11 mouse cellular contexts compared by ENCODE assay signal in the genomic region with DNA sequence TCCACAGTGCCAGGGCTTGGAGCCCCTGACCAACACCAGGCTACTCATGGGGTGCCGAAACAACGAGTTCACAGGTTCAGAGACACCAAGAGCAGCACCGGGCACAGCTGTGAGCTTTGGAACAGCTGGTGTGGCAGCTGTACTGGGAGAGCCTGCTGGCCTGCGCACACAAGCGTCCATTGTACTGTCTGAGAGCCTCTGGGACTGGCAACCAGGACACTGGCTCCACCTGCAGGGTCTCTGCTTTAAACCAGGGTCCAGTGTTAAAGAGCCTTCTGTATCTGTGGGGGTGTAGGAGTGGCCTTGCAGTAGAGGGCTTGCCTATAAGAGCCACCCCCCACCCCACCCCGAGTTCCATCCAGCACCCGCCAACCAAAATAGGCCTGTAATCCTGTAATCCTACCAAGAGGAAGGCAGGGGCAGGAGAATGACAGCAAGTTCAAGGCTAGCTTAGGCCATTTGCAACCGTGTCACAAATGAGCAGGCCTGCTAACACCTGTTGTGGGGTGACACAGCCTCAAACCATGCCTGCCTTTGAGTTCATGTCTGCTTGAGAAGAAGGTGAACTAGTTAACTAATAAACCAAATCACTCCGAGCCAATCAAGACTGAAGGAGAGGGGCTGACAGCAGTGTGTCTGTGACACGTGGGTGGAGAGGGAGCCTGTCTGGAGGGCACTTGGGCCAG. TPM values are rescaled to one million over a fixed set of nuclear protein-coding genes. Genes with fewer than 3 reads are reported as not detected.
DNase-seq lines count a peak whose midpoint lies in the region; ATAC-seq and TF ChIP-seq lines count a peak whose summit lies in the region.
"Had no signal": no experiment of that assay in that cellular context is flagged by ENCODE, and none has a peak within 500 bp of the region (broad histone marks: within the 10 kb centered on the region; RNA-seq: fewer than 3 reads in every experiment).

No protein-coding gene starts in this region.

- no peak overlapping the region for H3K4me2 ChIP-seq in kidney, postnatal 0 days (ENCODE audit: low read length)
- H3K4me2 ChIP-seq in embryonic facial prominence, embryonic 12.5 days (replicated peaks) = no peak overlapping the region
- H3K4me2 ChIP-seq: liver, embryonic 13.5 days had no signal

- H3K27me3 ChIP-seq in kidney, postnatal 0 days (ENCODE audit: insufficient read depth, low read length) = no peaks in the 10 kb centered on the region
- no peaks in the 10 kb centered on the region for H3K27me3 ChIP-seq in kidney, adult 2 months (replicated peaks; ENCODE audit: control insufficient read depth, insufficient read depth, low read length)
- H3K27me3 ChIP-seq in embryonic facial prominence, embryonic 12.5 days = 0 out of 2 replicates have a peak, but pooled peaks cover 4% of the 10 kb centered on the region

- peak; percentile 21 for DNase-seq in kidney, postnatal 0 days (ENCODE audit: low spot score)
- DNase-seq in kidney, adult 2 months = no peak
- DNase-seq in cerebellum, adult 9-10 months = peak; percentile 64
- peak; percentile 49 for DNase-seq in mesoderm, embryonic 11.5 days (ENCODE audit: low read depth, low spot score)
- no peak for DNase-seq in ovary, adult 18-20 months (ENCODE audit: low spot score)
- DNase-seq in ovary, postnatal 14 days (ENCODE audit: low spot score) = no peak
- DNase-seq: liver, embryonic 13.5 days; right cerebral cortex, postnatal 25 days had no signal

- no peak for TF ChIP-seq POLR2A in kidney, adult 2 months (IDR thresholded peaks at IDR 0.05; ENCODE audit: low read depth, low read length)

- H3K27ac ChIP-seq in kidney, postnatal 0 days = no peak overlapping the region
- no peak overlapping the region for H3K27ac ChIP-seq in kidney, adult 2 months (ENCODE audit: insufficient read depth, low read depth, low read length)
- H3K27ac ChIP-seq in embryonic facial prominence, embryonic 12.5 days = peak overlapping the region; percentile 60; the same call in 1 of the 2 replicates
- H3K27ac ChIP-seq: liver, embryonic 13.5 days had no signal

- TF ChIP-seq CTCF in kidney, postnatal 0 days (IDR thresholded peaks at IDR 0.05; ENCODE audit: low read depth) = peak; percentile 20; the same call in 1 of the 2 replicates
- no peak for TF ChIP-seq CTCF in kidney, adult 2 months (conservative IDR thresholded peaks at IDR 0.05; ENCODE audit: insufficient read depth, insufficient read length, low read depth, low read length)

- no peak overlapping the region for H3K9ac ChIP-seq in kidney, postnatal 0 days (ENCODE audit: low read depth, low read length)
- peak overlapping the region; percentile 24; the same call in 1 of the 2 replicates for H3K9ac ChIP-seq in embryonic facial prominence, embryonic 12.5 days
- H3K9ac ChIP-seq: liver, embryonic 13.5 days had no signal

- WGBS in kidney, postnatal 0 days = 60% methylated on average over 10 of the region's 10 CpGs
- WGBS in kidney, adult 2 months = 66% methylated on average over 10 of the region's 10 CpGs
- 33% methylated on average over 10 of the region's 10 CpGs for WGBS in embryonic facial prominence, embryonic 12.5 days

- H3K36me3 ChIP-seq in kidney, postnatal 0 days (ENCODE audit: insufficient read depth, low read length) = 0 out of 2 replicates have a peak, but pooled peaks cover under 1% of the 10 kb centered on the region
- no peaks in the 10 kb centered on the region for H3K36me3 ChIP-seq in kidney, adult 2 months (ENCODE audit: control insufficient read depth, insufficient read depth, low read length)
- H3K36me3 ChIP-seq in embryonic facial prominence, embryonic 12.5 days = peaks cover 11% of the 10 kb centered on the region
- H3K36me3 ChIP-seq: liver, embryonic 13.5 days had no signal

- no peak overlapping the region for H3K4me3 ChIP-seq in kidney, postnatal 0 days (replicated peaks; ENCODE audit: low read depth, low read length)
- H3K4me3 ChIP-seq in kidney, adult 2 months (ENCODE audit: insufficient read depth, low read depth, low read length) = no peak overlapping the region
- no peak overlapping the region for H3K4me3 ChIP-seq in embryonic facial prominence, embryonic 12.5 days
- H3K4me3 ChIP-seq: erythroblast, embryonic 14.5 days; liver, embryonic 13.5 days had no signal

- no peaks in the 10 kb centered on the region for H3K9me3 ChIP-seq in kidney, postnatal 0 days (replicated peaks; ENCODE audit: low read length)
- no peaks in the 10 kb centered on the region for H3K9me3 ChIP-seq in embryonic facial prominence, embryonic 12.5 days
- H3K9me3 ChIP-seq: liver, embryonic 13.5 days had no signal

- ATAC-seq in kidney, postnatal 0 days (replicated peaks; ENCODE audit: low FRiP score, low read depth) = no peak
- ATAC-seq in embryonic facial prominence, embryonic 12.5 days (ENCODE audit: insufficient number of reproducible peaks, insufficient read depth, low FRiP score, low TSS enrichment) = peak; percentile 31; the same call in 1 of the 2 replicates
- ATAC-seq: activated CD4-positive, CD25-positive, alpha-beta regulatory T cell, adult 4 months had no signal

- peaks cover 3% of the 10 kb centered on the region; the same call in 1 of the 2 replicates for H3K4me1 ChIP-seq in kidney, postnatal 0 days (replicated peaks; ENCODE audit: insufficient read depth, low read length)
- H3K4me1 ChIP-seq in kidney, adult 2 months (ENCODE audit: control insufficient read depth, insufficient read depth, low read length) = no peaks in the 10 kb centered on the region
- H3K4me1 ChIP-seq in embryonic facial prominence, embryonic 12.5 days = peaks cover 22% of the 10 kb centered on the region
- H3K4me1 ChIP-seq: liver, embryonic 13.5 days had no signal

RNA-seq across cellular contexts. Expression of gene Clip3, which starts 1.7 kb away (rescaled TPM):
- polyA plus RNA-seq in kidney, postnatal 0 days (2015; fragmentation: Nextera tagmentation; extraction: Ambion mirVana) = 22.7 and 23.3 TPM in 2 replicates
- polyA plus RNA-seq in kidney, adult 2 months (2012; rRNA removed) = 4.2 and 4.9 TPM in 2 replicates
- 54.0 and 55.1 TPM in 2 replicates for polyA plus RNA-seq in embryonic facial prominence, embryonic 12.5 days (2016; fragmentation: Nextera tagmentation; extraction: Ambion mirVana)
- polyA plus RNA-seq: erythroblast, embryonic 14.5 days had no signal

RNA-seq across cellular contexts. Expression of gene Wdr62, which starts 9.6 kb away (rescaled TPM):
- polyA plus RNA-seq in kidney, postnatal 0 days (2015; fragmentation: Nextera tagmentation; extraction: Ambion mirVana) = 2.7 and 3.4 TPM in 2 replicates
- 5.8 and 7.2 TPM in 2 replicates for polyA plus RNA-seq in kidney, adult 2 months (2012; rRNA removed)
- polyA plus RNA-seq in embryonic facial prominence, embryonic 12.5 days (2016; fragmentation: Nextera tagmentation; extraction: Ambion mirVana) = 8.9 and 9.9 TPM in 2 replicates

RNA-seq across cellular contexts. Expression of gene Thap8, which starts 10.0 kb away (rescaled TPM):
- 0.11 and 0.27 TPM in 2 replicates for polyA plus RNA-seq in kidney, postnatal 0 days (2015; fragmentation: Nextera tagmentation; extraction: Ambion mirVana)
- 0.11 TPM in 1 of 2 replicates, not detected in the other for polyA plus RNA-seq in kidney, adult 2 months (2012; rRNA removed)
- polyA plus RNA-seq in embryonic facial prominence, embryonic 12.5 days (2016; fragmentation: Nextera tagmentation; extraction: Ambion mirVana) = 0.33 and 0.40 TPM in 2 replicates
- polyA plus RNA-seq: erythroblast, embryonic 14.5 days had no signal

RNA-seq across cellular contexts. Expression of gene Alkbh6, which starts 18.7 kb away (rescaled TPM):
- 95.3 and 101 TPM in 2 replicates for polyA plus RNA-seq in kidney, postnatal 0 days (2015; fragmentation: Nextera tagmentation; extraction: Ambion mirVana)
- polyA plus RNA-seq in kidney, adult 2 months (2012; rRNA removed) = 99.0 and 122 TPM in 2 replicates
- polyA plus RNA-seq in embryonic facial prominence, embryonic 12.5 days (2016; fragmentation: Nextera tagmentation; extraction: Ambion mirVana) = 88.6 and 92.2 TPM in 2 replicates

RNA-seq across cellular contexts. Expression of gene Syne4, which starts 24.8 kb away (rescaled TPM):
- polyA plus RNA-seq in kidney, postnatal 0 days (2015; fragmentation: Nextera tagmentation; extraction: Ambion mirVana) = 79.0 and 88.4 TPM in 2 replicates
- 162 and 170 TPM in 2 replicates for polyA plus RNA-seq in kidney, adult 2 months (2012; rRNA removed)
- 94.9 and 101 TPM in 2 replicates for polyA plus RNA-seq in embryonic facial prominence, embryonic 12.5 days (2016; fragmentation: Nextera tagmentation; extraction: Ambion mirVana)

Comparison
In these comparisons a context has a peak if more than half of its experiments do, and no peak if none do; other contexts are left out.
1. DNase-seq: peak in kidney, postnatal 0 days (single experiment), cerebellum, adult 9-10 months (single experiment) and mesoderm, embryonic 11.5 days (single experiment); none in kidney, adult 2 months (single experiment), ovary, adult 18-20 months (single experiment) and ovary, postnatal 14 days (single experiment).